Mouse (Mus musculus) cerebellum, adult 9-11 months (tissue): ENCODE data around the gene Shisal1.
A peak's percentile ranks its signal among the peaks of the same experiment; 100 is the strongest.

ENCODE experiments used
- DNase-seq: peaks from one replicate; pipeline ENCODE4 v3.0.0; 2022

Gene Shisal1

DNA sequence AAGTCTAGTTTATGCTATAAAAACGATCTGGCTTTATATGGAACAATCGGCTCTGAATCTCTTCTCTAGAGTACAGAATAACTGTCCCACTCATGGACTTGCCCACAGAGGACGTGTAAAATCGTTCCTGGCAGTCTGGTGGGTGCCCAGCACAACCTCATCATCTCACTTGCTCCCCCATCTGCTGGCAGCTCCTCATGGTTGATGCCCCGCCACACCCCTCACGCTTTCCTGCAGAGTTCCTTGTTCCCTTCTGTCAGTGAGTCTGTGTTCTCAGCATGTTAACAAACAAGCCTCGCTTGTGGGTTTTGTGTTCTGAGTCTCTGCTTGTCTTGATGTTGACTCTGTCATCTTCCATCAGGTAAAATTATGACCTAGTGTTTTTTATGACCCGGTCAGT, 79.5 kb downstream of the Shisal1 start:
- no peak for DNase-seq

GRCm38 (mm10) chr15:84366574-84366989, 80.3 kb downstream of the Shisal1 start:
- peak; percentile 22 for DNase-seq

- no peak for DNase-seq
These were observed 81.1 kb downstream of the Shisal1 start for GRCm38 (mm10) chr15:84365675-84366381.

- no peak for DNase-seq
These were observed 82.2 kb downstream of the Shisal1 start for GRCm38 (mm10) chr15:84364746-84365145.

- DNase-seq = no peak
These were observed 91.8 kb downstream of the Shisal1 start for GRCm38 (mm10) chr15:84355081-84355480.

DNA sequence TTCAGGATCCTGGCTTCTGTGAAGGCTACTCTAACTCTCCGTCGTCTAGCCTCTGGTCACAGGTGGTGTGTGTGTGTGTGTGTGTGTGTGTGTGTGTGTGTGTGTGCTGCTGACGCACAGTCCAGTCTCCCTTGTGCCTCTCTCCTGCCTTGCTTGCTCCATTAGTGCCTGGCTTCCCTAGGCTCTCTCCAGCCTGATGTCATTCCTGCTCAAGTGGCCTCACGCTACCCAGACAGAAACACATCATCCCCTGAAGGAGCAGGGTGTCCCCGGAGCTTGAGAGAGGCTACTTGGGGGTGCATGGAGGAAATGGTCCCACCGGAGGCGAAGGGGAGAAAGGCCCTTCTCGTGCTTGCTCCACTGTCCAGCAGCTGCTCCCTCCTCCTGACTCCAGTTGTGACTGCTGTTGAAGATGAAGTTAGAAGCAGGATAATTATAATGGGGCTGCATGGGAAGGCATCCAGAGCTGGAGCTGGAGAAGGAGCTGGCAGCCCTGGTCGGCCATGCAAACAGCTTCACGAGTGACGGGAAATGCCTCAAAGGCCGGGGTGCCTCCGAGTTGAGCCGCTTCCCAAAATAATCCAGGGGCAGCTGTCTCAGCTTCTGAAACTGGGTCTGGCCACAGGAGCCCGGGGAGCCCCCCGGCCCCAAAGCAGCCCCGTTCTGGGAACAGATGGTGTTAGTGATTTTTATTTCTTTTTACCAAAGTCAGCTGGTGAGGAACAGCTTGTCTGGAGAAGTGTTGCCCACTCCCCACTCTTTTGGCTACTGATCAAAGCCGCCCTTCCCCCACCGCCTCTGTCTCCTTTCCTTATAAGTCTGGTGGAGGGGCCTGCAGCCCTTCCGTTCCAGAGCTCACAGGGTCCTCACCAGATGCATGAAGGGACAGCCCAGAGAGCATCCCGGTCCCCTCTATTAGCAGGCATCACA, 94.7 kb downstream of the Shisal1 start:
- no peak for DNase-seq

DNA sequence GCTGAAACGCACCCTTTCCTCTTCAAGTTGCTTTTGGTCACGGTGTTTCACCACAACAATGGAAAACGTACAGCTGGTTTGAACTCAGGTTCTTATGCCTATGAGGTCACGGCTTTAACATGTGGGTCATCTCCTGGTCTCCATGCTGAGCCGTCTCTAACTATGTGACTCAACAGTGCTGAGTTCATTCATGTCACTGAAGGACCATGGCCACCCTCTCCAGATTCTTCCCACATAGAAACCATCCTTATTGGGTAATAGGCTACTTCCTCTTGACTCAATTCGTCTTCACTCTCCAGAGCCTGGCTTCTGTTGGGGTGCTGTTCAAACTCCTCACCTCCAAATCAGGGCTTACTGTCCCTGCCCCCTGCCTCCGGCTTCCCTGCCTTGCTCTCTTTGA, 95.6 kb downstream of the Shisal1 start:
- DNase-seq = no peak

DNA sequence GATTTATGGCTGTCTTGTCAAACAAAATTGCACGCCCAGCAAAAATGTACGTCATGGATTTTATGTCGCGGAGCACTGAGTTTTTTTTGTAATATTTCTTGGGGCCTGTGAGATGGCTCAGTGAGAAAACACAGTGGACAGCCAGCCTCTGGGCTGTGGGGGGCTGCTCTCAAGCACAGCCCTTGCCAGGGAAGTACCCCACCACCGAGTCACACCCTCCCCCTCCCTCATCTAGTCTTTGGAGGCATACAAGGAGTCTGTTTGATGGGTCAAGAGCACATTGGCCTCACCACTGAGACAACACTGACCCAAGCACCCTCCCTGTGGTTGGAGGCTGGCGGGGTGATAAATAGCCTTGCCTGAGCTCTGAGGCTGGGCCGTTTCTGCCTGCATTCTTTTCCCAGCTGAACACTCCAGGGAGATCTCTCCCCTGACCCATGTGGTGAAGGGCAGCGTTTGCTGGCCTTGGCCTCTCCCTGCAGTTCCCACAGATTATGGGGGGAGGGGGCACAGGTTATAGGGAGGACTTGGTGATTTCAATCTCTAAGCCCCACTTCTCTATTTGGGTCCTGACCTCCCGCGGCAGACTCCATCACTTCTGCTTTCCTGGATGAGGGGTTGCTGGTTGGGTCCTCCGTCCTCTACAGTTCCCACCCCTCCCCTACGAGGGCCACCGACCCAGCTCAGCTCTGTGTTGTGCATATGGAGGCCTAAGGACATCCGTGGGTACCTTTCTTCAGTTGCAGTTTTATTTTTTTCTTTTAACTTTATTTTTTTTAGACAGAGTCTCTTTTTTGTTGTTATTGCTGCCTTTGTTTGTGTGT, 96.8 kb downstream of the Shisal1 start:
- no peak for DNase-seq

DNA sequence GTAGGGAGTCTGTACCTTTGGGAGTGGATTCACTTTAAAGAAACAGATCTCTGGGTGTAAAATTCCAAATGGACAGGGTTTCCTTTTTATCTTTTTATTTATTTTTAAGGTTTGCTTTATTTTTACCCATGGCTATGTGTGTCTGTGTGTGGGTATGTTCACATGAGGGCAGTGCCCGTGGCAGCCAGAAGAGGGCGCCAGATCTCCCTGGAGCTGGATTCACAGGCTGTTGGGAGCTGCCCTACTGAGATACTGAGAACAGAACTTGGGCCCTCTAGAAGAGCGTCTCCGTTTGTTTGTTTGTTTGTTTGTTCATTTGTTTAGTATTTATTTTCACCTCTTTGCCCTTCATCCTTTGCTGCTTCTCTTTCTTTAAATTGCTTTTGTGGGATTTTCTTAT, 98.1 kb downstream of the Shisal1 start:
- no peak for DNase-seq

GRCm38 (mm10) chr15:84340926-84341325, 106.0 kb downstream of the Shisal1 start:
- DNase-seq = no peak

DNA sequence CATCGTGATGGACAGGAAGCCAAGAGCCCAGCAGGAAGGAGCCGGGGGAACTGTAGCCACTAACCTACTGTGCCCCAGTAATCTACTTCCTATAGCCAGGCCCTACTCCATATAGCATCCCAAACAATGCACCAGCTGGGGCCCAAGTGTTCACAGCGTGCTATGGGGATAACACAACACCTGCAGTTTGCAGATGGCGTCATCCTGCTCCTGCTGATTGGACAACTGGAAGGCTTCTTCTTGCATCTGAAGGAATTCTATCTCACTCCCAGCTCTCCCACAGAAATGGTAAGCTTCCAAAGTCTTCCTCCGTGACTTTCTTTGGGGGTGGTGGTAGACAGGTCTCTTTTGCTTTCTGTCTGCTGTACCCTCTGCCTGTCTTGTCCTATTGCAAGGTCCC, 109.3 kb downstream of the Shisal1 start:
- DNase-seq = no peak

DNA sequence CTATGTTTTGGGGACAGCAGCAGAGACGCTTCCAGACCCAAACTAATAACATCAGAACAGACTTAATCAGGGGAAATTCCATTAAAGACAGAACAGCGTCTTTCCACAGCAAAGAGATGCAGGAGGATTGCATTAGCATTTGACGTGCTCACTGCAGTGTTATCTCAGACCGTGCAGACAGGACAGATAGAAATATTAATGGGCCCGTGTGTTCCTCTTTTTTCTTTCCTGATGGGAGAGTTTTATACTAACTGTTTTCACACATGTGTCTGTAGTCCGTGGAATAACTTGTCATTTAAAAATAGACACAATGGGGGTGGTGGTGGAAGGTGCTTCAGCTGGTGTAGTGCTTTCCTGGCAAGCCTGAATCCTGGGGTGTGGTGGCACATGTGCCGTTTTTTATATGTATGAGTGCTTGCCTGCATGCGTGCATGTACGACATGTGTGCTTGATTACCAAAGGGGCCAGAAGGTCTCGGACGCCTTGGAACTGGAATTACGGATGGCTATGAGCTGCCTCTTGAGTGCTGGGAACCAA, 110.5 kb downstream of the Shisal1 start:
- DNase-seq = no peak

DNA sequence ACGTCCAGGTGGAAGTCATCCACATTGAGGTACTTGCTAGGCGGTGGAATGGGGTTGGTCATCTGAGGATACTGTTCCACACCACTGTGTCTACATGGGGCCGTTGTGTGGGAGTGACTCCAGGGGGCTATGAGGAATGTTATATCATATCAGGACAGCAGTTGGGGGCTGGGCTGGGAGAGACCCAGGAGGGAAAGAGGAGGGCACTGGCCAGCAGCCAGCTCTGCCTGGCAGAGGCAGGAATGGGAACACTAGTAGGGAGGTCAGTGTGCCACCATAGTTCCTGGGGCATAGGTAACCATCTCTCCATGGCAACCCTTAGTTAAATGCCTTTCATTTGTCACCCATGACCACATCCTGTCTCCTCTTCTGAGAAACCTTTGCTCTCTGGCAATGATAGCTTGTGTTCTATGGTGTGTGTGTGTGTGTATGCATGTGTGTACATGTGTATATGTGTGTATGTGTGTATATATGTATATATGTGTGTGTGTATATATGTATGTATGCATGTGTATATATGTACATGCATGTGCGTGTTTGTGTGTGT, 115.8 kb downstream of the Shisal1 start:
- DNase-seq = no peak

DNA sequence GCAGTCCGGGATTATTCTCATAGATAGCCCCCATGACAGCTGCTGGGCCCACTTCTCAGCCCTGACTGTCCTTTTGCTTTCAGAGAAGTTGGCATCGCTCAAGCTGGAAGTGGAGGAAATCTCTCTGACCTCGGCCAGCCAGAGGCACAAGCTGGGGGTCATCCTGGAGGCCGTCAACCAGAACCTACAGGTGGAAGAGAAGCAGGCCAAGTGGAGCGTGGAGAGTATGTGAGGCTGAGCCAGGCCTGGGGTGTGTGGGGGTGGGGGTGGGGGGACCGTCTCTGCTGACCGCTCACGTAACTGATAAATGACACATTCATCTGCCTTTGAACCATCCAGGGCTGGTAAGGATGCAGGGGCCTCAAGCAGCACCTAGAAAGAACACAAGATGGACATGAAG, 117.0 kb downstream of the Shisal1 start:
- DNase-seq = no peak
